Mouse (Mus musculus): ENCODE measurements around the gene Adarb2.

DNA sequence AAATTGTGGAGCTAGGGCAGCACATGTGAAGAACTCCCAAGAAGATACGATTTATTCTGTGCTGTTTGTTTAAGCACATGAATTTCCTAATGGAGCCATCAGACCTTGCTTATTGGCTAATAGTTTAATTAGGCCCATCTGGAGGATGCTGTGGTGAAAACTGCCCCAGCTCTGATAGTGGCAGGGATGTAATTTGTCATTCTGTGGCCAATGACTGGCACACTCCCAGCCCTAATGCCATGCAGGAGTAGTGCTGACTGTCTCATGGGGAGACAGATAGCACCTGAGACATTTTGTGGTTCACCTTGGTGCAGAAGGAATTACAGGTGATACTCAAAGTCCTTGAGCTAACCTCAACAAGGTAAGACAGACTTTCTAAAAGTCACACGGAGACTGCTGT, 80.5 kb downstream of the Adarb2 start:
- no peak for TF ChIP-seq CTCF (IDR thresholded peaks at IDR 0.05)
- no peak for TF ChIP-seq EP300 (IDR thresholded peaks at IDR 0.05)

All from lung, postnatal 0 days (tissue).